Mouse (Mus musculus) spleen, postnatal 14 days (tissue): Measurements from ENCODE around the gene Setd5.
A peak's percentile ranks its signal among the peaks of the same experiment; 100 is the strongest.

Experiments used
- DNase-seq, 2 experiments: peaks; one replicate each; pipeline ENCODE4 v3.0.0; 2021 to 2022; ENCODE audit warnings: low spot score in 2 of 2

Setd5 gene

DNA sequence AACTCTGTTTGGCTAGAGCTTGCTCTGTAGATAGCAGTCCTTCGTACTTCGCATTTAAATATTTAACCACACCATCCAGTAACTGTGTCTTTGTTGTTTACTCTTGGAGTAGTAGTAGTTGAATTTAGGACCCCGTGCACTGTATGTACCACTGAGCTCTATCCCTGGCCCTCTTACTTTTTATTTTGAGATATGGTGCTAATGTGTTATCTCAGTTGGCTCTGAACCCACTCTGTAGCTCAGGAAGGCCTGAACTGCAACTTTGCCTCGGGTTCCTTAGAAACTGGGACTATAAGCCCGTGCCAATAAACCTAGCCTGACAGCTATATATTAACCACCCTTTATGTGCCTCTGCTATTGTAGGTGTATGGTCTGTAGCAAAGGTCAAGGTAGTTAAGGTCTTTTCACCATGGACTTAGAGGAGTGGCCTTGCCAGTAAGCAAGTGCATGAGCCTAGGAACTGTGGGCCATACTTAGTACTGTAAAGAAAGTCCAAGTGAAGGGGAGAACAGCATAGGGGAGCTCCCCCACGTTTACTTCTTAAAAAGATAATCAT lies 22.5 kb upstream of the Setd5 start:
- DNase-seq, result no peak

DNA sequence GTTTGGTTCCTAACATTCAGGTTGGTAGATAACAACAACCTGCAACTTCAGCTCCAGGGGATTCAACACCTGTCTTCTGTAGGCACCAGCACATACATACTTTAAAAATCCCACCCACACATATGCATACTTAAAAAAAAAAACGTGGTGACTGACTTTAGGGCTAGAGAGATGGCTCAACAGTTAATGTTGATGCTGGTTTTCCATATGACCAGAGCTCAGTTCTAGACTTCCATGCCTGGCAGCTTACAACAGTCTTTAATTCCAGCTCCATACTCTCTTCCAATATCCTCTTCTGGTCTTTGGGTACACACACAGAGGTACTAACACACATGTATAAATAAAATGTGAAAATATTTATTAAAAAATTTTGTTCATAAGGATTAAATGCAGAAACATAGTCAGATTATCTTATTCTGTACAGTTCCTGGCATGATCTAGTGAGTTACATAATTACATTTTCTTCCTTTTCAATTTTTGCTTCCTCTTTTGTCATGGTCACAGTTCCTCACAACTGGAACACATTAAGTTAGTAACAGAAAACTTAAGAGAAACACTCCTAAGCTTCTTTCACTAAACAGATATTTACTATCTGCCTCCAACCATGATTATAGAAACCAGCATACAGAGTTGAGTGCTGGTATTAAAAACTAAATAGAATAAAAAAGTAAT lies 16.1 kb upstream of the Setd5 start:
- DNase-seq, result no peak

DNA sequence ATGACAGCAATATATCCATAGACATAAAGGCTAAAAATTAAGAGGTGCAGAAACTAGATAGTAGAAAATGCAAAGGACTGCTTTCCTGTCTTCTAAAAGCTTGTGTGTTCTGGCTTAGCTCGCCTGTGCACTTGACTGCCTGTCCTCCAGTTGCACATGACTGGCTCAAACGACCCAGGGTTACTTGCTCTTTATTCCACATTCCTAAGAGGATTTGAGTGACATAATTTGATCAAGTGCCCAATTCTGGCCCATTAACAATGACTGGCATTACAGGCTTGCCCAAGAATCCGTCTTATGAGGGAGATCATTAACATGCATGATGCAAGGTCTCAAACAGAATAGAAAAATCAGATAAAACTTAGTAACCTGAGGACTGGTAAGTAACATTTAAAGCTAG lies 14.9 kb upstream of the Setd5 start:
- DNase-seq, result no peak

- no peak for DNase-seq
These were observed 13.8 kb upstream of the Setd5 start for GRCm38 (mm10) chr6:113063363-113063762.

- no peak for DNase-seq
These were observed 12.0 kb upstream of the Setd5 start for GRCm38 (mm10) chr6:113065186-113065585.

DNA sequence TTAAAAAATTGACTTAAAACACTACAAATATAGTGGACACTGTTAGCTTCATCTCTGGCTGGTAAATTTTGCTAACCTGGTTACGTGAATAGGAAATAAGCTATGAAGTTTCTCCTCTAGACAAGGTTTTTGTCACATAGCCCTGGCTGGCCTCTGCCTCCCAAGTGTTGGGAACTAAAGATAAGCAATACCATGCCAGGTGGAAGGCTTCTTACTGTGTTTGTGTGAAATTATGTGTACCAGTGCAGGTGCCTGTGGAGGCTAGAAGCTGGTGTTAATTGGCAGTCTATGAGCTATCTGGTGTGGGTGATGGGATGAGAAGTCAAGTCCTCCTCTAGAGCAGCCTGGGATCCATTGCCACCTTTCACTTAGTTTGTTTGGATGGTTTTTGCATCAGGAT lies 8.0 kb upstream of the Setd5 start:
- DNase-seq, result no peak

DNA sequence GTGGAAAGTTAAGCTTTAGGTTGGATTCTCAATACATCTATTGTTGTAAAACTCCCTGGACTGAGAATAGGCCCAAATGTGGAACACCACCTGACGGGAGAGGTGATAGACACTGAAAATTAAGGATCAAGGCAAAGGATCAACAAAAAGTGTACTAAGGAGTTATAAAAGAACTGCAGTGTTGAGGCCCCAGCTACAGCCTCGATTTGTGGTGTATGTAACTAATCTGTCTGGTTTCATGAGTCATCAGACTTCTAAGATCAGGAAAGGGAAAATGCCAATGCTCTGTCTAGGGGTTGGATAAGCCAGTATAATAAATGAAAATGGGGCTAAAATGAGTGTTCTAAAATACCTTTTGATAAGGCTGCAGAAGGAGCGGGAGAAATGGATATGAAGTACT lies 1.9 kb upstream of the Setd5 start:
- DNase-seq, result no peak

DNA sequence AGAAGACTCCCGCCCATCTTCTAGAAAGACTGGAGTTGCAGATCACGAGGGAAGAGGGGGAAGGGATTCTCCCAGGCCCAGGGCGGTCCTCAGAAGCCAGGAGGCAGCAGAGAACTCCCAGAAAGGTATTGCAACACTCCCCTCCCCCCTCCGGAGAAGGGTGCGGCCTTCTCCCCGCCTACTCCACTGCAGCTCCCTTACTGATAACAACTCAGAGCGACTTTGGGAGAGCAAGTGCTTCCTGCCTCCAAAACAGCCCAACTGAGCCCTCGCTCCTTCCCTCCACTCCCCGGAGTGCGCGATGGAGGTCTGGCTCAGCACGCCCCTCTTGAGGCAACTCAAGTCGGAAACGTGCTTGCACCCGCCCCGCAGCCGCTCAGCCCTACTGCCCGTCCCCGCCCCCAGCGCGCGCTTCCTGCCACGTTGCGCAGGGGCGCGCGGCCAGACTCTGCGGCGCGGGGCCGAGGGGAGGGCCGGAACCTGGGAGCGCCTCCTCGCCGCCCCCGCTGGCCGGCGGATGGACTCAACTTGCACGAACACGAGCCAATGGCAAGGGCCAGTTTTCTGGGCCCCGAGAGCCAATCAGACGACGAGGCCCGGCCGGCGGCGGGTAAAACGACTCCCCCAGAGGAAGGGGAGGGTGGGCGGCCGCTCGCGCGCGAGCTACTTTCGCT lies 1.0 kb upstream of the Setd5 start:
- DNase-seq, result peak; percentile 73 to 85

GRCm38 (mm10) chr6:113077569-113078030 lies 435 bp downstream of the Setd5 start:
- DNase-seq, result no peak

DNA sequence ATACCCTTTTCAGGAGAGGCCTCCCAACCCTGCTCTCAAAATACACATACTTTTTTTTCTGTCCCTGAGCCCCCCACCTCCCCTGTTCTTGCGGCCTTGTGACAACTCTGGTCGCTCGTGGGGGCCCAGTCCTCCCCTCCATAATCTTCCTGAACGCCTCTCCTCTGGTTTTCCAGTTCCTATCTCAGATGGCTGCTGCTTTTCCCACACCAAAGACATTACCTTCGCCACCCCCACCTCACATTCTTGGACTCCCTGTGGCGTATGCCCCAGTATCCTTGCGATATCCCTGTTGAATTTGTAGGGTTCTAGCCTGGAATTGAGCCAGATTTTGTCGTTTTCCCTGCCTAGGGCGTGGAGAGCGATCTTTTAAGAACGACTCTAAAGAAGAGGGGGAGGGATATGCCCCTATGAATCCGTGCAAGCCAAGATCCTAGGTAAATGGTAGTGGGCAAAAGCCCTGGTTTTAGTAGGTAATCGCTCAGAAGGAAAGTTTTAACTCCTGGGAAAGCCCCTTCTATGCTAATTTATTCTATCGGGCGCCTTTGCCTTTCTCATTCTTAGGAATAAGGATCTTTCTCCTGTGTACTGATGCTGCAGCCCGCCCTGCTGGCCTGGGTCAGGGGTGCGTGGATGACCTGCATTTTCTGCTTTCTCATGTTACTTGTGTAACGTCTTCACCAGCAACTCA lies 1.0 kb downstream of the Setd5 start:
- peak in 1 of 2 experiments; percentile 18 for DNase-seq

- DNase-seq, result no peak
These were observed 2.3 kb downstream of the Setd5 start for GRCm38 (mm10) chr6:113079492-113079891.

GRCm38 (mm10) chr6:113082229-113082628 lies 5.1 kb downstream of the Setd5 start:
- no peak for DNase-seq

GRCm38 (mm10) chr6:113084590-113084989 lies 7.4 kb downstream of the Setd5 start:
- DNase-seq, result no peak

GRCm38 (mm10) chr6:113093206-113093605 lies 16.0 kb downstream of the Setd5 start:
- DNase-seq, result no peak

GRCm38 (mm10) chr6:113095547-113095946 lies 18.4 kb downstream of the Setd5 start:
- DNase-seq, result no peak

GRCm38 (mm10) chr6:113097662-113098061 lies 20.5 kb downstream of the Setd5 start:
- no peak for DNase-seq

- DNase-seq, result no peak
These were observed 22.6 kb downstream of the Setd5 start for GRCm38 (mm10) chr6:113099640-113100289.

DNA sequence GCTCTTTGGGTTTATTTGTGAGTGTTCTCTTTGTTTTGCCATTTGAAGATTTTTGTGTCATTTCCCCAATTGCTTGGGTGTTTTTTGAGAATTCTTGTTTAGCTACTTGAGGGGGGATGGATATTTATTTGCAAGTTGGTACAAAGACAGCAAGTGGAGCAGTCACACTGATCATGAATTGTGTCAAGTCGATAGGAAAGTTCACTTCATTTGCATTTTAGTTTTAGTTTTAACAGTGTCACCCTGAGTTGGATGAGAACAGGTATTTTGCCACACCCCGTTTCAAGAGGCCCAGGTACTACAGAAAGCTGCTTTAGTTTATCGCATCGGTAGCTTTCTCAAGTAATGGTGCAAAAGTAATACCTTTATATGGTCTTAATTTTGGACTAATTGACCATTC lies 25.4 kb downstream of the Setd5 start:
- no peak for DNase-seq

GRCm38 (mm10) chr6:113103765-113104164 lies 26.6 kb downstream of the Setd5 start:
- peak; percentile 43 to 67 for DNase-seq

DNA sequence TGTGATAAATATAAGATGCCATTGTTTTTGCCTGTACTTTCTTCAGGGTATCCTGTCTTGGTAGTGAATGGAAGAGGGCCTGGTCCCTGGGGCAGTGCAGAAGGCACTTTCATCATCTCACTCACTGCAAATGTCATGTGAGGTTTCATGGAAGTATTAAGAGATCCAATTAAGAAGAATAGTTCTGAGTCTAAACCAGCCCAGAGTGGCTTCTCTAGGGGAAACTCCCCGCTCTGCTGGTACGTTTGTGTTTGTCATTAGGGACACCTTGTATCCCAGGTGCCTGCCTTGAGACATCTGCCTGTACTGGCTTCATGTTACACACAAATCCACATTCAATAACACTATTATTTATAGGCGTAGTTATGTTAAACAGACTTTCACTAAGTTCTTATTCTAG lies 32.2 kb downstream of the Setd5 start:
- no peak for DNase-seq

DNA sequence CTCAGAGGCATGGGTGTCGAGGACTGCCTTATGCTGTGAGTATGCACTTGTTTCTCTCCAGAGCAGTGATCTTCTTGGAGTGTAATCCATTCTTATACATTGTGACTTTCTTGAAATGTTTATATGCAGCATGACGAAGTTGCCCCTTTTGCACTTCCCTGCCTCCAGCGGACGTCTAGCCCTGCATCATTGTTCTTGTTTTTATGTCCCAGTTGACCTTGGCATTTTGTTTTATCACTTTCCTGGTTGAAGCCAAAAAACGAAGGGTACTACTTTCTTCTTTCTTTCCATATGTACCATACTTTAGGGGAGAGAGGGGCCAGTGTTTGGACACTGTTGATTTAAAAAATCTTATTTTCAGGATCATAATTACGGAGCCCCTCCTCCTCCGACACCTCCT lies 32.8 kb downstream of the Setd5 start:
- DNase-seq, result no peak

- no peak for DNase-seq
These were observed 43.6 kb downstream of the Setd5 start for GRCm38 (mm10) chr6:113120806-113121205.
